ENCODE assay signal across 10 mouse cellular contexts in the genomic region with DNA sequence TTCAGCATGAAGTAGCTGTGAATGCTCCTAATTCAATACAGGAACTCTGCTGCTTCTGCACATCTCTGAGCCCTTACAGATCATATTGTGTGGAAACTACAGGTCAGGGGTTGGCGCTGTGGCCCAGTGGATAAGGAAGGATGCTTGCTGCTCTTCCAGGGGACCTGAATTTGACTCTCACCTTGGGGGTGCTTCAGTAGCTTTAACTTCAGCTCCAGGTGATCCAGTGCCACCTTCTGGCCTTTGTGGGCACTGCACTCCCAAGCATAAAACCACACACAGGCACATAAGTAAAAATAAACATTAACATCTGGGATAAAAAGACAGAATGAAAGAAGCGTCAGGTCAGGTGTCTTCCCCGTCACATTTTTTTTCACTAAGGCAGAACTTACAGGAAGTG.
DNase-seq lines count a peak whose midpoint lies in the region; ATAC-seq and TF ChIP-seq lines count a peak whose summit lies in the region.
"Had no signal": no experiment of that assay in that cellular context is flagged by ENCODE, and none has a peak within 500 bp of the region (broad histone marks: within the 10 kb centered on the region; RNA-seq: fewer than 3 reads in every experiment).

No protein-coding gene starts in this region.

- peak; percentile 86 for TF ChIP-seq CTCF in heart, adult 2 months (IDR thresholded peaks at IDR 0.05)
- no peak for TF ChIP-seq CTCF in thymus, adult 2 months (IDR thresholded peaks at IDR 0.05; ENCODE audit: borderline replicate concordance, control insufficient read depth, extremely low read depth, insufficient read depth, low read length, poor library complexity)
- TF ChIP-seq CTCF in lung, embryonic 14.5 days (IDR thresholded peaks at IDR 0.05; ENCODE audit: low read depth): peak; percentile 80

- H3K27ac ChIP-seq in heart, adult 2 months: no peak overlapping the region
- no peak overlapping the region for H3K27ac ChIP-seq in thymus, adult 2 months (ENCODE audit: control insufficient read depth, insufficient read depth, low read length)
- no peak overlapping the region for H3K27ac ChIP-seq in lung, embryonic 14.5 days (ENCODE audit: low read depth)
- H3K27ac ChIP-seq: hindbrain, embryonic 15.5 days; neural tube, embryonic 12.5 days had no signal

- DNase-seq in heart, adult 2 months: peak in 1 of 2 experiments; percentile 51
- no peak for DNase-seq in heart, adult 8-10 months (ENCODE audit: low spot score)
- peak; percentile 9 for DNase-seq in thymus, adult 2 months
- DNase-seq in thymus, adult 18-20 months: no peak
- peak; percentile 56 for DNase-seq in kidney, adult 9 months
- peak; percentile 59 for DNase-seq in lung, embryonic 14.5 days
- peak; percentile 18 for DNase-seq in thymus, postnatal 25 days

- no peaks in the 10 kb centered on the region for H3K79me2 ChIP-seq in heart, adult 2 months (replicated peaks; ENCODE audit: control insufficient read depth, insufficient read depth, low read length)

- H3K27me3 ChIP-seq in heart, adult 2 months (ENCODE audit: control insufficient read depth, insufficient read depth, low read length): no peaks in the 10 kb centered on the region
- no peaks in the 10 kb centered on the region for H3K27me3 ChIP-seq in thymus, adult 2 months (ENCODE audit: control insufficient read depth, insufficient read depth, low read length)
- H3K27me3 ChIP-seq in lung, embryonic 14.5 days (ENCODE audit: insufficient read depth, low read length): no peaks in the 10 kb centered on the region
- H3K27me3 ChIP-seq: hindbrain, embryonic 15.5 days; neural tube, embryonic 12.5 days had no signal

- TF ChIP-seq POLR2A in heart, adult 2 months (IDR thresholded peaks at IDR 0.05; ENCODE audit: insufficient read depth, low read depth, low read length): no peak
- TF ChIP-seq POLR2A in thymus, adult 2 months (IDR thresholded peaks at IDR 0.05; ENCODE audit: control insufficient read depth, extremely low read depth, insufficient read depth, low read length, poor library complexity): no peak

- H3K36me3 ChIP-seq in heart, adult 2 months (ENCODE audit: control insufficient read depth, insufficient read depth, low read length): no peaks in the 10 kb centered on the region
- H3K36me3 ChIP-seq in thymus, adult 2 months (ENCODE audit: control insufficient read depth, insufficient read depth, low read length): no peaks in the 10 kb centered on the region
- no peaks in the 10 kb centered on the region for H3K36me3 ChIP-seq in lung, embryonic 14.5 days (ENCODE audit: insufficient read depth)
- H3K36me3 ChIP-seq: hindbrain, embryonic 15.5 days; neural tube, embryonic 12.5 days had no signal

- H3K4me3 ChIP-seq in heart, adult 2 months: no peak overlapping the region
- no peak overlapping the region for H3K4me3 ChIP-seq in thymus, adult 2 months (ENCODE audit: control insufficient read depth, insufficient read depth, low read length)
- no peak overlapping the region for H3K4me3 ChIP-seq in lung, embryonic 14.5 days (ENCODE audit: low read depth, low read length)
- H3K4me3 ChIP-seq: hindbrain, embryonic 15.5 days; neural tube, embryonic 12.5 days had no signal

- H3K4me1 ChIP-seq in heart, adult 2 months (ENCODE audit: control insufficient read depth, insufficient read depth, low read length): no peaks in the 10 kb centered on the region
- no peaks in the 10 kb centered on the region for H3K4me1 ChIP-seq in thymus, adult 2 months (replicated peaks; ENCODE audit: control insufficient read depth, insufficient read depth, low read length)
- no peaks in the 10 kb centered on the region for H3K4me1 ChIP-seq in lung, embryonic 14.5 days (ENCODE audit: insufficient read depth)
- H3K4me1 ChIP-seq: hindbrain, embryonic 15.5 days; neural tube, embryonic 12.5 days had no signal

- intact Hi-C loops in heart, adult 2 months (cut with DNase I): loop anchor here (2.0 to 5.0 kb wide), 2 partner anchors 55 to 199 kb away; no protein-coding TSS in a partner anchor

- TF ChIP-seq EP300 in heart, adult 2 months (IDR thresholded peaks at IDR 0.05; ENCODE audit: insufficient read depth, low read depth, low read length): no peak

- ATAC-seq in common myeloid progenitor, adult 5-6 weeks (replicated peaks; ENCODE audit: low read depth, poor library complexity, severe bottlenecking): peak; percentile 90
- no peak for ATAC-seq in lung, embryonic 14.5 days (ENCODE audit: insufficient read depth)

- no peaks in the 10 kb centered on the region for H3K9me3 ChIP-seq in lung, embryonic 14.5 days (ENCODE audit: low read depth, low read length)
- H3K9me3 ChIP-seq: hindbrain, embryonic 15.5 days; neural tube, embryonic 12.5 days had no signal

- WGBS in heart, adult 2 months: 67% methylated on average over 3 of the region's 3 CpGs
- 50% methylated on average over 3 of the region's 3 CpGs for whole genome bisulfite sequencing in thymus, adult 2 months
- 43% methylated on average over 3 of the region's 3 CpGs for WGBS in lung, embryonic 14.5 days

- no peak overlapping the region for H3K4me2 ChIP-seq in lung, embryonic 14.5 days
- H3K4me2 ChIP-seq: hindbrain, embryonic 15.5 days; neural tube, embryonic 12.5 days had no signal

- no peak overlapping the region for H3K9ac ChIP-seq in heart, adult 2 months (ENCODE audit: low read depth, low read length)
- no peak overlapping the region for H3K9ac ChIP-seq in lung, embryonic 14.5 days
- H3K9ac ChIP-seq: hindbrain, embryonic 15.5 days; neural tube, embryonic 12.5 days had no signal

Comparison
In these comparisons a context has a peak if more than half of its experiments do, and no peak if none do; other contexts are left out.
1. DNase-seq: peak in thymus, adult 2 months (single experiment), kidney, adult 9 months (single experiment), lung, embryonic 14.5 days (single experiment) and thymus, postnatal 25 days (single experiment); none in heart, adult 8-10 months (single experiment) and thymus, adult 18-20 months (0 of 2).